Mouse (Mus musculus) hindbrain, embryonic 11.5 days (tissue): ENCODE data around the gene Camsap3. TPM values are rescaled to one million over a fixed set of nuclear protein-coding genes. Genes with fewer than 3 reads are reported as not detected.
"Not testable (repeated sequence)": the region's sequence is repeated elsewhere in the genome, so short reads cannot be mapped to it uniquely, and the experiment has no call there.

Experiments used
- ATAC-seq: fragments of 200-750 bp; cut with Nextera tagmentation; 2 replicates; pipeline ENCODE4 v1.8.0; 2017; ENCODE audit warnings: mild to moderate bottlenecking, moderate TSS enrichment, moderate library complexity; ENCODE audit not compliant: low FRiP score
- DNase-seq: peaks from one replicate; pipeline ENCODE4 v3.0.0-alpha.2; 2015; ENCODE audit warnings: low spot score
- H3K27ac ChIP-seq: fragments of 300-500 bp; sonication (generic); 2 replicates; pipeline ENCODE4 v1.5.1; 2014; ENCODE audit warnings: mild to moderate bottlenecking, low read depth, low read length
- H3K27me3 ChIP-seq: fragments of 300-500 bp; sonication (generic); 2 replicates; pipeline ENCODE4 v1.6.1; 2014; ENCODE audit warnings: mild to moderate bottlenecking, low read length, moderate library complexity, mixed read lengths; ENCODE audit not compliant: control insufficient read depth, insufficient read depth
- H3K36me3 ChIP-seq: fragments of 300-500 bp; sonication (generic); 2 replicates; pipeline ENCODE4 v1.6.1; 2014; ENCODE audit warnings: mild to moderate bottlenecking, low read length, moderate library complexity, mixed read lengths; ENCODE audit not compliant: control insufficient read depth, insufficient read depth
- H3K4me1 ChIP-seq: fragments of 300-500 bp; sonication (generic); replicated peaks from 2 replicates; pipeline ENCODE4 v1.6.1; 2014; ENCODE audit warnings: low read length, mixed read lengths; ENCODE audit not compliant: control insufficient read depth, insufficient read depth
- H3K4me2 ChIP-seq: fragments of 300-500 bp; sonication (generic); replicated peaks from 2 replicates; pipeline ENCODE4 v1.6.1; 2014; ENCODE audit warnings: mild to moderate bottlenecking, low read depth, low read length
- H3K4me3 ChIP-seq: fragments of 300-500 bp; sonication (generic); 2 replicates; pipeline ENCODE4 v1.5.1; 2014; ENCODE audit warnings: low read depth, low read length
- H3K9ac ChIP-seq: fragments of 300-500 bp; sonication (generic); 2 replicates; pipeline ENCODE4 v1.6.1; 2014; ENCODE audit warnings: low read depth, low read length
- H3K9me3 ChIP-seq: fragments of 300-500 bp; sonication (generic); 2 replicates; pipeline ENCODE4 v1.6.1; 2016; ENCODE audit warnings: low read length; ENCODE audit not compliant: control insufficient read depth
- WGBS: fragments of 180-500 bp; shearing (Covaris S2); extraction: QIAGEN DNeasy Blood & Tissue Kit; methylation state at CpG from one replicate; pipeline ENCODE4 v1.1.7; 2014; 5-methylcytosine and 5-hydroxymethylcytosine counted together
- polyA plus RNA-seq: library from polyadenylated mRNA; unstranded; fragments of >200 nt; fragmentation: Nextera tagmentation; extraction: Ambion mirVana; gene quantifications from 2 replicates; pipeline ENCODE4 v1.2.1, GENCODE M21; 2014

The Camsap3 gene
- polyA plus RNA-seq, 1 experiment from 2014 or later, result 15.3 TPM

DNA sequence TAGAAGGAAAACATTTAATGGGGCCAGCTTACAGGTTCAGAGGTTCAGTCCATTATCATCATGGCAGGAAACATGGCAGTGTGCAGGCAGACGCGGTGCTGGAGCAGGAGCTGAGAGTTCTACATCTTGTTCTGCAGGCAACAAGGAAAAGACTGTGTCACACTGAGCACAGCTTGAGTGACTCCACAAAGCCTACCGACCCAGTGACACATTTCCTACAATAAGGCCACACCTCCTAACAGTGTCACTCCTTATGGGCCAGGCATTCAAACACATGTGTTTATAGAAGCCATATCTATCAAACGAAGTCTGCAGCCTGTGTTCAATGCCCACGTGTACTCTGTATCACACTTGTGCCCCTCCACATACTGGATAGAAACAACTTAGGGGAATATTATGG lies 17.3 kb upstream of the Camsap3 start:
- Histone ChIP-seq H3K4me3 (no peak overlapping the region), H3K4me2 (no peak overlapping the region), H3K9me3 (no peaks in the 10 kb centered on the region), H3K9ac (no peak overlapping the region), H3K27me3 (no peaks in the 10 kb centered on the region), H3K36me3 (no peaks in the 10 kb centered on the region), H3K4me1 (no peaks in the 10 kb centered on the region; the same call in 1 of the 2 replicates), H3K27ac (no peak overlapping the region)
- DNase-seq (no peak), ATAC-seq (no peak)
- 86% methylated on average over 5 of the region's 5 CpGs for WGBS

DNA sequence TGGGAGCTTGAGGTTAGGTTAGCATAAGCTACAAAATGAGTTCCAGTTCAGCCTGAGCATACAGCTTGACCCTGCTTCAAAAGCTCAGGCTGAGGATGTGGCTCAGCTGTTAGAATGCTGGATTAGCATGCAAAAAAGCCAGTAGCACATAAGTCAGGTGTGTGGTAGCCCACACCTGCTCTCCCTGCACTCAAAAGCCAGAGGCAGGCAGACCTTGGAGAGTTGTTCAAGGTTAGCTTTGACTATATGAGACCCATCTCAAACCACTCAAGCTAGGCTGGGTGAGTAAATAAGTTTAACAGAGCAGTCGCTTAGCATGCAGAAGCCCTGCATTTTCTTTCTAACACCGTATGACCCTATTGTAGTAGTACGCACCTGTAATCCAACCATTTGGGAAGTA lies 12.5 kb upstream of the Camsap3 start:
- Histone ChIP-seq H3K27ac (no peak overlapping the region), H3K4me3 (no peak overlapping the region), H3K9me3 (no peaks in the 10 kb centered on the region), H3K4me1 (no peaks in the 10 kb centered on the region), H3K4me2 (no peak overlapping the region), H3K9ac (no peak overlapping the region), H3K36me3 (no peaks in the 10 kb centered on the region), H3K27me3 (no peaks in the 10 kb centered on the region)
- WGBS, result 88% methylated on average over 3 of the region's 3 CpGs
- DNase-seq (no peak), ATAC-seq (no peak)

DNA sequence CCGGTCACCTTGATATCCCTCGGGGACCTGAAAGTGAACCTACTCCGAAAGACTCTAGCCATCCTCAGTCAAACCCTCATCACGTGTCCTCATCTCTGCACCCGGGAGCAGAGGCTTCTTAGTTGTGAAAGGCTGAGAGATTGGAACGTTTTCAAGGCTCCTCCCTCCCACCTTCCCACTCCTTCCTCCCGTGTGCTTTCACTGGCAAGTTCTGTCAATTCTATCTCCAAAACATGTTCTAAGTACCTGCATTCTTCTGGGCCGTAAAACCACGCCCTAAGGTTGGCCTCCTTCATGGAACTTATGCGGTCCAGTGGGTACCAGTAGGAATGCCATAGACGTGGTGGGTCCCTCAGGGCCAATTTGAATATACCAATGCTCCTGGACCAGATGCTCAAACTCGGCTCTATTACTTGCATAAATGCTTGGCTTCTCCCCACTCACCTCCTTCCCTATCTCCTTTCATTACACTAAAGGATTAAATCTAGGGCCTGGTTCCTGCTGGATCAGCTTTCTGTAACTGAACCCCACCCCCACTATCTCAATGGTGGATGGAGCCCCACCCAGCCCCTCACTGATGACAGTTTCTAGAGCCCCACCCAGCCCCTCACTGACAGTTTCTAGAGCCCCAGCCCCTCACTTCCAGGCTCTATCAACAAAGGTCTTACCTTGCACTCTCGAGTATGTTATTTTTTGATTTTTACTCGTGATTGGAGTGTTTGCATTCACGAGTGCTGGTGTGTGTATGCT lies 10.7 kb upstream of the Camsap3 start:
- no peaks in the 10 kb centered on the region for H3K36me3 ChIP-seq
- 80% methylated on average over 15 of the region's 15 CpGs for WGBS

DNA sequence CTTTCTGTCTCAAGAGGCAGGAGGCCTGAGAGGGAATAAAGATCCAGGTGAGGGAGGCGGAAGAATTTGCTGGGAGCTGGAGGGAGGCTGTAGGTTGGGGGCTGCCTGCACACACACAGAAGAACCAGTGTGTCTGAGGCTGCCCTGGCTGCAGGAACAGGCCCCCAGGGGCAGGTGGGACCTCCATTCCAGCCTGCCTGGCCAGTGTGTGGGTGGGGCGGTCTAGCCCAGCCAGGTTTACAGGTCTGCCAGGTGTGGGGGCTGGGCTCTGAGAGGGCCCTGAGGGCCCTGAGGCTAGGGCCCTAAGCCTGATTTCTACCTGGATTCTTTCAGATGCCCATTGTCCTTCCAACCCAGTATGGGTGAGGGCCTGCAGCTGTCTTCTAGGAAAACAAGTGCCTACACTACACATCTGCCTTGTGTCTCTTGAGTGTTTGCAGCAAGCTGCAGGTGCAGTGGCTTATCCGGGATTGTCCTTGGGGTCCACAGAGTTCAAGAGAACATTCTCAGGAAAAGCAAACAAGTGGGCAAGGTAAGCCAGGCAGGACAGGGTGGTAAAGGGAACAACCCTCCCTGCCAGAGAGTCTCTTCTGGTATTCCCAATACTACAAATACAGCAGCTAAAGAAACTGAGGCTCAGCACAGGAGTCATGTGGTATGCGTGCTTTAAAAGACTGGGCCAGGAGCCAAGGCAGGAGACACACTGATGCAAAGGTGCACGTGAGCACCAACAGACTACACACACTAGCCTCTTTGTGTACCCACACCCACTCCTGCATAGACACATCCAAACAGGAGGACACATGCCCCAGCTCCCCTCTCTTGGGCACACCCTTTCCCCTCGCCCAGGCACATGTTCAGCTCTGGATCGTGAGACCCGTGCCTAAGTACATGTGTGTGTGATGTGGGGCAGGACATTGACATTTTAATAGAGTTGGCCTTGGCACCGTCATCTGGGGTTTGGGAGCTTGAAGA lies 7.4 kb upstream of the Camsap3 start:
- Histone ChIP-seq H3K36me3 (no peaks in the 10 kb centered on the region), H3K27me3 (no peaks in the 10 kb centered on the region), H3K9ac (no peak overlapping the region), H3K4me1 (no peaks in the 10 kb centered on the region), H3K27ac (no peak overlapping the region), H3K4me2 (no peak overlapping the region), H3K4me3 (no peak overlapping the region), H3K9me3 (no peaks in the 10 kb centered on the region)
- no peak for DNase-seq
- WGBS, result 80% methylated on average over 9 of the region's 9 CpGs
- no peak for ATAC-seq

More for the DNA sequence above, 10.7 kb upstream of the Camsap3 start:
- Histone ChIP-seq H3K9ac (no peak overlapping the region), H3K9me3 (no peaks in the 10 kb centered on the region), H3K4me1 (no peaks in the 10 kb centered on the region), H3K27ac (no peak overlapping the region), H3K27me3 (no peaks in the 10 kb centered on the region), H3K4me3 (no peak overlapping the region), H3K4me2 (no peak overlapping the region)
- DNase-seq (no peak), ATAC-seq (no peak)

DNA sequence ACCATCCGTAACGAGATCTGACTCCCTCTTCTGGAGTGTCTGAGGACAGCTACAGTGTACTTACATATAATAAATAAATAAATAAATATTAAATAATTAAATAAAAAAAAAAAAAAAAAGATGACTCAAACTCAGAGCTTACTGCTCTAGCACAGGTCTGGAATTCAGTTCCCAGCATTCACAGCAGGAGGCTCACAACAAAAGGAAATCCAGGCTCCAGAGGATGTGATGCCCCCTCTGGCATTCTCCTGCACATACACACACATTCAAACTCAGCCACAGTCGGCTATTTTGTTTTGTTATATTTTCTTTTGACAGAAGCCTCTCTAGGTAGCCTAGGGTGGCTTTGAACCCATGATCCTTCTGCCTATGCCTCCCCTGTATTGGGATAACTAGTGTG lies 5.1 kb upstream of the Camsap3 start:
- not testable (repeated sequence) for H3K9ac ChIP-seq, ATAC-seq, H3K4me3 ChIP-seq, H3K27me3 ChIP-seq, H3K9me3 ChIP-seq, H3K27ac ChIP-seq, H3K4me2 ChIP-seq, H3K36me3 ChIP-seq, H3K4me1 ChIP-seq, DNase-seq
- 85% methylated on average over 1 of the region's 3 CpGs for WGBS

DNA sequence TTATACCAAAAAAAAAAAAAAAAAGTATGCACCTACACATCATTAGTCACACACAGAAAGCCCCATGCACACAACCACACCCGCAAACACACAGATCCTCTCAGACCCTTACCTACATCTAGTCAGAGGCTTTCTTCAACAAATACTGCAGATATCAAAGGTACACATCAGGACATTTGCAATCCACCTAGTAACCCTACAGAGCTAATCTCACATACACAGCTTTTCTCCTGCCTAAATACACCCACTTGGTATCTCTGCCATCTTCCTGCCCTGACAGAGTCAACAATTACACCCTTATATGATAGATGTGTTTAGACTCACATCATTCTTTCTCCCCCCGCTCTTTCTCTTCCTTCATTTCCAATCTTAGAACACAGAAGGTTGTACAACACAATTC lies 641 bp upstream of the Camsap3 start:
- Histone ChIP-seq H3K4me2 (no peak overlapping the region), H3K4me1 (no peaks in the 10 kb centered on the region), H3K9ac (no peak overlapping the region), H3K27ac (no peak overlapping the region), H3K4me3 (no peak overlapping the region), H3K27me3 (no peaks in the 10 kb centered on the region), H3K9me3 (no peaks in the 10 kb centered on the region), H3K36me3 (no peaks in the 10 kb centered on the region)
- no peak for DNase-seq
- WGBS, result 93% methylated on average over 2 of the region's 2 CpGs
- no peak for ATAC-seq

DNA sequence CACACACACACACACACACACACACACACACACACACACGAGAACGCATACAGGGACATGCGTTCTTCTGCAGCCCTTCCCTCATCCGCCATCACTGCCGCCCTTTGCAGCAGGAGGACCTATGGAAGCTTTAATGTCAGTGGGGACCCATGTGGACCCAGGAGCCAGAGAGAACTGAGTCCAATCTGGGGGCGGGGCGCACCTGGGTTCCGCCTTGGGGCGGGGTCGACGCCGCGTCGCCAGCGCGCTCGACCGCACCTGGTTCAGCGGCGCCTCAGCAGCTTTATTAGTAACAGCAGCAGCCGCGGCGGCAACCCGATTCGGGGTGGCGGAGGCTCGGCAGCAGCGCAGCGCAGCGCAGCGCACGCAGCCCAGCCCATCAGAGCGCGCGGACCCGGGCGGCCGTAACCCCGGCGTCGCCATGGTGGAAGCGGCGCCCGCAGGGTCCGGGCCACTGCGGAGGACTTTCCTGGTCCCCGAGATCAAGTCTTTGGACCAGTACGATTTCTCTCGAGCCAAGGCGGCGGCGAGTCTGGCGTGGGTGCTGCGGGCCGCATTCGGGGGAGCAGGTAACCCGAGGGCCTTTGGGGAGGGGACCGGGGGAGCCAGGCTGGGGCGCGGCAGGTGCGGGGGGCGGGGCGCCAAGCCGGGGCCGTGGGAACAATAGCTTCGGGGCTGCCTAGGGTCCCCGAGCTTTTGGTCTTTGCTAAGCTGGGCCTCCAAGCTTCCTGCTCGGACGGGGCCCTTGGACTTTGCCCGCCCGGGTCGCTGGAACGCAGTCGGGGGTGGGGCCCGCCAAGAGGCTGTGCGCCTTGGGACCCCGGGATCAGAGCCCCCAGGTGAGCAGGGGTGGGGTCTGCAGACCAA lies 531 bp downstream of the Camsap3 start:
- H3K27ac ChIP-seq, result peak overlapping the region; percentile 65
- no peaks in the 10 kb centered on the region for H3K9me3 ChIP-seq
- H3K4me1 ChIP-seq, result no peaks in the 10 kb centered on the region
- H3K36me3 ChIP-seq, result no peaks in the 10 kb centered on the region
- H3K9ac ChIP-seq, result peak overlapping the region; percentile 88
- no peaks in the 10 kb centered on the region for H3K27me3 ChIP-seq
- DNase-seq, result peak; percentile 73
- ATAC-seq, result peak; percentile 75
- peak overlapping the region; percentile 85 for H3K4me3 ChIP-seq
- peak overlapping the region; percentile 88 for H3K4me2 ChIP-seq
- whole genome bisulfite sequencing, result under 1% methylated on average over 57 of the region's 77 CpGs

DNA sequence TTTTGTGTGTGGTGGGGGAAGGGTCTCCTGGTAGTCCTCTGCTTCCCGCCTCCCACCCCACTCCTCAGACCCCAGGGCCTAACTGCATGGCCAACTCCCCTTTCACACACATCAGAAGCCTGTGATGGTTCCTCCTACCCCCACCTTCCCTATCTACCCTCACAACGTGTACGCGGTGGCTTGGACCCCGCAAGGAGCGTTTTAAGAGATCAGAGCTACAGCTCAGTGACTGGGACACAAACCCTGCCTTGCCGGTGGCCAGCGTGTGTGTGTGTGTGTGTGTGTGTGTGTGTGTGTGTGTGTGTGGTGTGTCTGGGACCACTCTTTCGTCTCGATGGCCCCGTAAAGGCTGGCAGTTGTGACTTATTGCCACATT lies 1.2 kb downstream of the Camsap3 start:
- no peaks in the 10 kb centered on the region for H3K9me3 ChIP-seq
- H3K9ac ChIP-seq, result peak overlapping the region; percentile 88
- peak overlapping the region; percentile 65; the same call in 1 of the 2 replicates for H3K27ac ChIP-seq
- peak overlapping the region; percentile 88 for H3K4me2 ChIP-seq
- ATAC-seq, result peak; percentile 73
- no peaks in the 10 kb centered on the region for H3K4me1 ChIP-seq
- peak overlapping the region; percentile 85 for H3K4me3 ChIP-seq
- 6% methylated on average over 10 of the region's 11 CpGs for WGBS
- no peaks in the 10 kb centered on the region for H3K36me3 ChIP-seq
- no peaks in the 10 kb centered on the region for H3K27me3 ChIP-seq
- peak; percentile 56 for DNase-seq
